Mouse (Mus musculus): ENCODE data around the gene Cdc42ep1.

DNA sequence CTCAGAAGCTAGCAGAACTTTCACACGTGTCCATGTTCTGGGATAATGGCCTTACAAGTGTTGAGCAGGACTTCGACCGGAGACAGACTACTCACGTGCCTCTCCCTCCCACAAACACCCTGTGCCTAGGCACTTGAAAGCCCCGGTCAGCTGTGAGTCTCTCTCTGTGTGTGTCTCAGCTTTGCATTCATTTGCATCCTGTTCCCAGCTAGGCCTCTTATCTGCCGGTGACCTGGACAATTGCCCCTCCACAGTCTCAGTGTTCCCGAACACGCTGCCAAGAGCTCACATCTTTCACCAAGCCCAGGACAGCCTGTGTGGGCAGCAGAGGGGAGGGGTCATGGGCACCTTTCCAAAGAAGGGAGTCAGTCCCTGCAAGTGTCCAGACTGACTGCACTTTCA, 38.9 kb upstream of the Cdc42ep1 start:
- no peak for TF ChIP-seq CTCF (IDR thresholded peaks at IDR 0.05; ENCODE audit: extremely low read depth, insufficient read depth, insufficient read length, insufficient replicate concordance)
- TF ChIP-seq POLR2A (IDR thresholded peaks at IDR 0.05; ENCODE audit: low read depth, low read length): no peak
